Mouse (Mus musculus): ENCODE results near the gene Xkr8. TPM values are rescaled to one million over a fixed set of nuclear protein-coding genes. Genes with fewer than 3 reads are reported as not detected.

Xkr8 gene
- polyA plus RNA-seq, 1 experiment from 2014 or later: 6.0 TPM

GRCm38 (mm10) chr4:132762602-132763001 lies 30.3 kb upstream of the Xkr8 start:
- no peaks in the 10 kb centered on the region for H3K27me3 ChIP-seq (replicated peaks; ENCODE audit: control insufficient read depth, insufficient read depth, low read length)
- H3K36me3 ChIP-seq (ENCODE audit: control insufficient read depth, insufficient read depth, low read length): no peaks in the 10 kb centered on the region
- whole genome bisulfite sequencing: 79% methylated on average over 6 of the region's 6 CpGs
- H3K27ac ChIP-seq (ENCODE audit: low read depth, low read length): no peak overlapping the region
- no peak overlapping the region for H3K9ac ChIP-seq (ENCODE audit: low read length)
- H3K4me3 ChIP-seq (ENCODE audit: low read depth, low read length): no peak overlapping the region
- no peaks in the 10 kb centered on the region for H3K4me1 ChIP-seq (ENCODE audit: control insufficient read depth, insufficient read depth, low read length)
- no peak for DNase-seq (ENCODE audit: low spot score)
- no peaks in the 10 kb centered on the region for H3K9me3 ChIP-seq (replicated peaks; ENCODE audit: control insufficient read depth, low read length)
- H3K4me2 ChIP-seq (ENCODE audit: low read length): no peak overlapping the region
- no peak for ATAC-seq

- Histone ChIP-seq H3K4me1 (ENCODE audit: control insufficient read depth, insufficient read depth, low read length) (0 out of 2 replicates have a peak, but pooled peaks cover 3% of the 10 kb centered on the region), H3K9ac (ENCODE audit: low read length) (no peak overlapping the region), H3K4me3 (ENCODE audit: low read depth, low read length) (no peak overlapping the region), H3K9me3 (replicated peaks; ENCODE audit: control insufficient read depth, low read length) (no peaks in the 10 kb centered on the region), H3K36me3 (ENCODE audit: control insufficient read depth, insufficient read depth, low read length) (no peaks in the 10 kb centered on the region), H3K27me3 (replicated peaks; ENCODE audit: control insufficient read depth, insufficient read depth, low read length) (peaks cover 5% of the 10 kb centered on the region; the same call in 1 of the 2 replicates), H3K27ac (ENCODE audit: low read depth, low read length) (no peak overlapping the region), H3K4me2 (ENCODE audit: low read length) (no peak overlapping the region)
- no peak for DNase-seq (ENCODE audit: low spot score)
- ATAC-seq: no peak
- 79% methylated on average over 3 of the region's 3 CpGs for WGBS
Observed at GRCm38 (mm10) chr4:132760296-132760695, 27.9 kb upstream of the Xkr8 start.

- no peak overlapping the region for H3K4me2 ChIP-seq (ENCODE audit: low read length)
- no peaks in the 10 kb centered on the region for H3K36me3 ChIP-seq (ENCODE audit: control insufficient read depth, insufficient read depth, low read length)
- H3K27ac ChIP-seq (ENCODE audit: low read depth, low read length): no peak overlapping the region
- ATAC-seq: no peak
- no peak for DNase-seq (ENCODE audit: low spot score)
- H3K4me1 ChIP-seq (ENCODE audit: control insufficient read depth, insufficient read depth, low read length): 0 out of 2 replicates have a peak, but pooled peaks cover 3% of the 10 kb centered on the region
- 88% methylated on average over 7 of the region's 7 CpGs for WGBS
- no peak overlapping the region for H3K4me3 ChIP-seq (ENCODE audit: low read depth, low read length)
- H3K9me3 ChIP-seq (replicated peaks; ENCODE audit: control insufficient read depth, low read length): no peaks in the 10 kb centered on the region
- no peak overlapping the region for H3K9ac ChIP-seq (ENCODE audit: low read length)
- H3K27me3 ChIP-seq (replicated peaks; ENCODE audit: control insufficient read depth, insufficient read depth, low read length): peaks cover 5% of the 10 kb centered on the region; the same call in 1 of the 2 replicates
Observed at GRCm38 (mm10) chr4:132757633-132758351, 25.4 kb upstream of the Xkr8 start.

GRCm38 (mm10) chr4:132756974-132757373 lies 24.6 kb upstream of the Xkr8 start, which contains the start of gene Smpdl3b:
Gene Smpdl3b, minus strand, starts transcription at chr4:132757252.
- WGBS: 1% methylated on average over 20 of the region's 22 CpGs
- Histone ChIP-seq H3K27me3 (replicated peaks; ENCODE audit: control insufficient read depth, insufficient read depth, low read length) (peaks cover 5% of the 10 kb centered on the region; the same call in 1 of the 2 replicates), H3K36me3 (ENCODE audit: control insufficient read depth, insufficient read depth, low read length) (no peaks in the 10 kb centered on the region), H3K4me1 (ENCODE audit: control insufficient read depth, insufficient read depth, low read length) (0 out of 2 replicates have a peak, but pooled peaks cover 3% of the 10 kb centered on the region), H3K4me3 (ENCODE audit: low read depth, low read length) (peak within 1 kb of the TSS; percentile 31), H3K4me2 (ENCODE audit: low read length) (peak within 1 kb of the TSS; percentile 67), H3K9me3 (replicated peaks; ENCODE audit: control insufficient read depth, low read length) (no peaks in the 10 kb centered on the region), H3K9ac (ENCODE audit: low read length) (peak within 1 kb of the TSS; percentile 57), H3K27ac (ENCODE audit: low read depth, low read length) (no peak within 1 kb of the TSS)
- DNase-seq (ENCODE audit: low spot score) (peak; percentile 85), ATAC-seq (peak; percentile 81)

- no peak overlapping the region for H3K4me3 ChIP-seq (ENCODE audit: low read depth, low read length)
- no peak for DNase-seq (ENCODE audit: low spot score)
- H3K4me2 ChIP-seq (ENCODE audit: low read length): no peak overlapping the region
- H3K9ac ChIP-seq (ENCODE audit: low read length): no peak overlapping the region
- H3K4me1 ChIP-seq (ENCODE audit: control insufficient read depth, insufficient read depth, low read length): 0 out of 2 replicates have a peak, but pooled peaks cover 3% of the 10 kb centered on the region
- H3K27ac ChIP-seq (ENCODE audit: low read depth, low read length): no peak overlapping the region
- no peaks in the 10 kb centered on the region for H3K36me3 ChIP-seq (ENCODE audit: control insufficient read depth, insufficient read depth, low read length)
- ATAC-seq: no peak
- WGBS: 80% methylated on average over 6 of the region's 6 CpGs
- H3K9me3 ChIP-seq (replicated peaks; ENCODE audit: control insufficient read depth, low read length): no peaks in the 10 kb centered on the region
- H3K27me3 ChIP-seq (replicated peaks; ENCODE audit: control insufficient read depth, insufficient read depth, low read length): peaks cover 5% of the 10 kb centered on the region; the same call in 1 of the 2 replicates
Observed at GRCm38 (mm10) chr4:132752992-132753391, 20.6 kb upstream of the Xkr8 start.

- no peak overlapping the region for H3K9ac ChIP-seq (ENCODE audit: low read length)
- H3K36me3 ChIP-seq (ENCODE audit: control insufficient read depth, insufficient read depth, low read length): no peaks in the 10 kb centered on the region
- no peaks in the 10 kb centered on the region for H3K9me3 ChIP-seq (replicated peaks; ENCODE audit: control insufficient read depth, low read length)
- 84% methylated on average over 6 of the region's 6 CpGs for WGBS
- no peaks in the 10 kb centered on the region for H3K4me1 ChIP-seq (ENCODE audit: control insufficient read depth, insufficient read depth, low read length)
- H3K4me2 ChIP-seq (ENCODE audit: low read length): no peak overlapping the region
- ATAC-seq: no peak
- H3K4me3 ChIP-seq (ENCODE audit: low read depth, low read length): no peak overlapping the region
- no peaks in the 10 kb centered on the region for H3K27me3 ChIP-seq (replicated peaks; ENCODE audit: control insufficient read depth, insufficient read depth, low read length)
- no peak overlapping the region for H3K27ac ChIP-seq (ENCODE audit: low read depth, low read length)
- DNase-seq (ENCODE audit: low spot score): no peak
Observed at GRCm38 (mm10) chr4:132749258-132749982, 17.1 kb upstream of the Xkr8 start.

DNA sequence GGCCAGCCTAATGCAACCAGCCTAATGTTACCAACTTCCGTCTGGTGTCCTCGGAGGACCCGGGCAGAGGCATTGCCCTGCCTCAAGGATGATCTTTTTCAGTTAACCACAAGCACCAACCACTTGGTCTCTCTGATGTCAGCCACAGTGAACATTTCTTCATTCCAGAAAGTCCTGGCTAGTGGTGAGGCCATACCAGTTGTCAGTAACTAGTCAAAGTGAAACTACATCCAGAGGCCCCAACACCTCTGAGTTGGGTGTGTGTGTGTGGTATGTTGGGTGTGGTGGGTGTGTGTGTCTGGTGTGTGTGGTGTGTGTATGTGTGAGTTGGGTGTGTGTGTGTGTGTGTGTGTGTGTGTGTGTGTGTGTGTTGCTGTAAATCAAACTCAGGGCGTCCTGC lies 16.4 kb upstream of the Xkr8 start:
- Histone ChIP-seq H3K4me3 (ENCODE audit: low read depth, low read length) (no peak overlapping the region), H3K36me3 (ENCODE audit: control insufficient read depth, insufficient read depth, low read length) (no peaks in the 10 kb centered on the region), H3K9ac (ENCODE audit: low read length) (no peak overlapping the region), H3K27ac (ENCODE audit: low read depth, low read length) (no peak overlapping the region), H3K4me1 (ENCODE audit: control insufficient read depth, insufficient read depth, low read length) (no peaks in the 10 kb centered on the region), H3K4me2 (ENCODE audit: low read length) (no peak overlapping the region), H3K27me3 (replicated peaks; ENCODE audit: control insufficient read depth, insufficient read depth, low read length) (no peaks in the 10 kb centered on the region), H3K9me3 (replicated peaks; ENCODE audit: control insufficient read depth, low read length) (no peaks in the 10 kb centered on the region)
- ATAC-seq (no peak), DNase-seq (ENCODE audit: low spot score) (no peak)
- 92% methylated on average over 4 of the region's 4 CpGs for WGBS

GRCm38 (mm10) chr4:132747664-132748259 lies 15.4 kb upstream of the Xkr8 start:
- H3K36me3 ChIP-seq (ENCODE audit: control insufficient read depth, insufficient read depth, low read length): no peaks in the 10 kb centered on the region
- no peak overlapping the region for H3K4me2 ChIP-seq (ENCODE audit: low read length)
- no peak overlapping the region for H3K9ac ChIP-seq (ENCODE audit: low read length)
- ATAC-seq (no peak), DNase-seq (ENCODE audit: low spot score) (no peak)
- no peaks in the 10 kb centered on the region for H3K27me3 ChIP-seq (replicated peaks; ENCODE audit: control insufficient read depth, insufficient read depth, low read length)
- H3K4me3 ChIP-seq (ENCODE audit: low read depth, low read length): no peak overlapping the region
- no peaks in the 10 kb centered on the region for H3K9me3 ChIP-seq (replicated peaks; ENCODE audit: control insufficient read depth, low read length)
- H3K27ac ChIP-seq (ENCODE audit: low read depth, low read length): no peak overlapping the region
- WGBS: 76% methylated on average over 9 of the region's 9 CpGs
- H3K4me1 ChIP-seq (ENCODE audit: control insufficient read depth, insufficient read depth, low read length): no peaks in the 10 kb centered on the region

Measured in forebrain, embryonic 14.5 days (tissue).